Mouse (Mus musculus) thymus, postnatal 0 days (tissue): ENCODE data around the gene Xpnpep1. TPM values are rescaled to one million over a fixed set of nuclear protein-coding genes. Genes with fewer than 3 reads are reported as not detected.

Experiments used
- DNase-seq: peaks from one replicate; pipeline ENCODE4 v3.0.0-alpha.2; 2015; ENCODE audit warnings: low spot score
- microRNA-seq: library from miRNA; unstranded; fragments of <30 nt; microRNA quantifications from one replicate; pipeline ENCODE4, GENCODE M21; 2016; ENCODE audit warnings: borderline number of aligned reads
- polyA plus RNA-seq: library from polyadenylated mRNA; unstranded; fragments of >200 nt; fragmentation: Nextera tagmentation; extraction: Ambion mirVana; gene quantifications from 2 replicates; pipeline ENCODE4 v1.2.1, GENCODE M21; 2015

The Xpnpep1 gene
- polyA plus RNA-seq, 1 experiment from 2014 or later, result 81.6 TPM

DNA sequence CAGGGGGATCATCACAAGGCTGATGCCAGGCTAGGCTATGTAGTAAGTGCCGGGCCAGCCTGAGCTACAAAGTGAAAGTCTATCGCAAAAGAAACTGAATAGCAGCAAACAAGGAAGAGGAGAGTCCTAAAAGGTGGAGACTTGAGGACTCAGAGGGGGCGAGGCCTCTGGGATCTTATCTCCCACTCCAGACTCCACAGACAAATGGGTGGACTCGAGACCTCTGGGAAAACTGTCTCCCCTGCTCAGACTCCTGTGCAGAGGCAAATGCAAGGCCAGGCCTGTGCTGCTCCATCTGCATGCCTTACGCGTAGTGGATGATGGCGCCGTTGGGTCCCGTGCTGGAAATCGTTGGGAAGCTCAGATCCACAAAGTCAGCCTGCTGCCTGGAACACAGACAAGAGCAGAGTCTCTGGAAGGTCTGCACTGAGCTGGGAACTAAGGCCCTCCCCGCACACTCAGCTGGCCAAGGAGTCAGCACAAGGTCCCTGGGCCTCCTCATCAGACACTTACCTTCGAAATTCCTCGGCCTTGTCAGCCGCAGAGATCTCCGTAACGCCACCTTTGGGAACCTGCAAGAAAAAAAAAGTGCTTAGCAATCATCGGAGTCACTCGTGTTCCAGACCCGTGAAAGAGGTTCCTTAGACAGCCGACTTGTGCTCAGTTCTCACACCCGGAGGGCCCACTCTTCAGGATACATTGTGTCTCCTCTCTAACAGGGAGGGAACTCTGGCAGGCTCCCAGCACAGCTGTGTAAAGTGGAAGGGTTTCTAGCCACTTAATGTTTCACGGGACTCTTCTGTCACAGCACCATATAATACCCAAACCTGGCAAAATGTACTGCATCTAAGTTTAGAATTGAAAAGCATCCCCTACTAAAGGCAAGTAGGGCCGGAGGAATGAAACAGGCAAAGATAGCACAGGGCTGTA lies 37.6 kb downstream of the Xpnpep1 start:
- no peak for DNase-seq

DNA sequence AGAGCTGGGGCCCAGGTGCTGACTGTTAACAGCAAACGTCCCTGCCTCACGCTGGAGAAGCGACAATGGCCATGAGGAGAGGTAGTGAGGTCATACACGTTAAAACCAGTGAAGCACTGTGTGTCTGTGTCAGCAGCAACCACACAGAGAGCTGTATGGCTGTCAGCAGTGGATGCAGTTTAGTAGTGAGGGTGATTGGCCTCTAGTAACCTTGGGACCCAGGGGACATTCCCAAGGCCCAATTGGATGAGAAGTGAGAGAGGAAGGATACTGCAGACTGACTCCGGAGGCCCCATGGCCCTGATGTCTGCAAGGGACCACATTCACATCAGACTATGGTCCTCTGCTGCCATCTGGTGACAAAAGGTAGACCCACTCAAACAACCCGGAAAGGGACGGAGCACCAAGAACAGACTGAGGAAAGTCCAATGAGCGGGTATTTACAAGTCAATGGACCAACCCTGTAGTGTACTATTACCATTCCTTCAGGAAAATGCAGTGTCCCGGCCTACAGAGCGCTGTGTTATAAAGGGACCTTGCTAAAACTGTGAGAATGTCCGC lies 47.1 kb downstream of the Xpnpep1 start:
- DNase-seq, result peak; percentile 15

DNA sequence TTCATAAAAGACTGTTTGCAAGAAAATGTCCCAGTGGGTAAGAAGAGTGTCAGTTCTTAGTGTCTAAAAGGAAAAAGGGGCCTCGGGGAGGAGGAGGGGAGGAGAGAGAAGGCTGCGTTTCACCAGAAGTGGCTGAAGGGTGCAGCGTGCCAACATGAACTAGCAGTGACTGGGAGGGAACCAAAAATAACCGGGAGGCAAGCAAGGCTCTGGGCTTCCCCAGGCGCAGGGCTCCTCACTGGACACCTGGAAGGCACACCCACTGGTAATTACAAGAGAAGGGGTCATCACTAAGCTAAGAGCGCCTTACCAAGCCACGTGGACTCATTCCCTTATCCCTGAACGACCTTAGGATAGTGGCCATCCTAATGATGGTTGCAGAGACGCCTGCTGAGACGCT lies 48.1 kb downstream of the Xpnpep1 start:
- DNase-seq, result no peak

DNA sequence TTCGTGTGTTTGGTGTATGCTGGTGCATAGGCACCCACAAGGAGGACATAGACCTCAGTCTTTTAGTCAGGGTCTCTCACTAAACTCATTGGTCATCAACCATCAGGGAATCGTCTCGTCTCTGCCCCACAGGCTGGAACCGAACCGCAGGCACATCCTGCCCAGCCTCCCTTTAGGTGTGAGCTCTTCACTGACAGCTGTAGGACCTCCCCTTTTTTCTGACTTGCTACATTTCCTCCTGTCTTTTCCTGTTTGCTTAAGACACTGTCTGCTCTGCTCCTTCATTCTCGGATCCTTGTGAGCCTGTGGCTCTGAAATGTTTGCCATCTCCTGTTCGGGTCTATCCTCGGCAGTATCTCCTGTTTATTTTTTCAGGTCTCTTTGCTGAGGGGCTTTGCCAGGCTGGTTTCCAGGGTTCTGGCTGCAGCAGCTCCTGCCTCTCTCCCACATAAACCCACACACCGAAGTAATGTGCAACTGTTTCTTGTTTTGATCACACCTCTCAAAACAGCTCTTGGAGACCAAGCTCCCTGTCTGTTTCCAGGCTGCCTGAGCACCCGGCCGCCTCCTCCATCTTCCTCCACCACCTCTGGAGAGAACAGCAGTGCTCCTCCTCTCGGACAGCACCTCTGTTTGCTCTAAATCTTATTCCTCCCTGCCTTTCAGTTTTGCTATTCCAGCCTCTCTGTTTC lies 60.8 kb downstream of the Xpnpep1 start:
- no peak for DNase-seq

DNA sequence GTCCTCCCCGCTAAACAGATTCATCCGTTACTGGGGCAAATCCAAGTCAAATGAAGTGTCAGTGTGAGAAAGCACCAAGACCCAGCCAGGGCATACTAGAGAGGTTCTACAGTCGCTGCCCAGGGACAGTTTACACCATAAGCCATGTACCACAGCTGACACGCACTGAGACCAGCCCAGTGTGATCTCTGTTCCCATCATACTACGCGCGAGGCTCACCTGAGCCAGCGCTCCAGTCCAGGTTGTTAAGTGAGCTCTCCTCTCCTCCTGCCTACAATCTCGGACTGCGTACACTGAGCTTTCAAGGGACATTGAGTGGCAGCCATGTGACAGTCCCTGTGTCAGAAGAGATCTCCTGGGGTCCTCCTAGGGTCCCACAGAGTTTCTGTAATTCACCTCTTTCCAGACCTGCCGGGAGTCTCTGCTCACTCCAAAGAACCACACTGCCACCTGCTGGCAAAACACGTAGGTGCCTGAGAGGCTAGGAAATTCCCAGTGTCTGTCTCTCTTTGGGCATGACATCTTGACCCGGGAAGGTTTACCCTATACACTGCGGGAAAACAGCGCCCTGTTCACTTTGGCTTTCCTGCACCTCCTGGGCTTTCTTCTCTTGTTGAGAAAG lies 64.3 kb downstream of the Xpnpep1 start:
- DNase-seq, result peak; percentile 48

DNA sequence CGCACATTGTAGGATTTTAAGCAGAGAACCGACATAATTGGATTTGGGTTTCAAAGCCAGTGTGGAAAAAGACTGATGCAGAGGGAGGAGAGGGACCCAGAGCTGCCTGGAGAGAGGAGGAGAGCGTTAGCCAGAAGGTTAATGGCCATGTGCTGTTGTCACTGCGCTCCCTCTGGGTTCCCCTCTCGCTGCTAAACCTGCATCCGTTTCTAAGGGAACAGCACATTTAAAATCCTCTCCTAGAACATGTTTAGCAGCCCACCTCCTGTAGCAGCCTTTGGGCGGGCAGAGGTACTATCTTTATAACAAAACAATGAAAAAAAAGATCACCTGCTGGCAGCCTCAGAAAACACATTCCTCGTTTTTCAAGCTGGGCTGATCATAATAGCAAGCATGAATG lies 73.7 kb downstream of the Xpnpep1 start:
- DNase-seq, result no peak

DNA sequence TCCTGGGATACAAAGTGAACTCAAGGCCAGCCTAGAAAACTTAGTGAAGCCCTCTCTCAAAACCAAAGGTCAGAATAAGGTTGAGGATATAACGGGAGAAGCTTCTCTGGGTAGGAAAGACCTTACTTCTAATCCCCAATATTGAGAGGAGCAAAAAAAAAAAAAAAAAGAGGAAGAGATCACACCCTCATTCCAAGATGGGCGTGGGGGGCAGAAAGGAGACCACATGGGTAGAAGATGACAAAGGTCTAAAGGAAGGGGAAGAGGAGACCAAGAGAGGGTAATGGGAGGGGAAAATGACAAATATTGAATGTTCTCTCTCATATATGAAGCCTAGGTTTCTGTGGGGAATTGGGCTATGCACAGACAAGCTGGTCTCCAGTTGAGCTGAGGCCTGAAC lies 77.3 kb downstream of the Xpnpep1 start:
- DNase-seq, result no peak

DNA sequence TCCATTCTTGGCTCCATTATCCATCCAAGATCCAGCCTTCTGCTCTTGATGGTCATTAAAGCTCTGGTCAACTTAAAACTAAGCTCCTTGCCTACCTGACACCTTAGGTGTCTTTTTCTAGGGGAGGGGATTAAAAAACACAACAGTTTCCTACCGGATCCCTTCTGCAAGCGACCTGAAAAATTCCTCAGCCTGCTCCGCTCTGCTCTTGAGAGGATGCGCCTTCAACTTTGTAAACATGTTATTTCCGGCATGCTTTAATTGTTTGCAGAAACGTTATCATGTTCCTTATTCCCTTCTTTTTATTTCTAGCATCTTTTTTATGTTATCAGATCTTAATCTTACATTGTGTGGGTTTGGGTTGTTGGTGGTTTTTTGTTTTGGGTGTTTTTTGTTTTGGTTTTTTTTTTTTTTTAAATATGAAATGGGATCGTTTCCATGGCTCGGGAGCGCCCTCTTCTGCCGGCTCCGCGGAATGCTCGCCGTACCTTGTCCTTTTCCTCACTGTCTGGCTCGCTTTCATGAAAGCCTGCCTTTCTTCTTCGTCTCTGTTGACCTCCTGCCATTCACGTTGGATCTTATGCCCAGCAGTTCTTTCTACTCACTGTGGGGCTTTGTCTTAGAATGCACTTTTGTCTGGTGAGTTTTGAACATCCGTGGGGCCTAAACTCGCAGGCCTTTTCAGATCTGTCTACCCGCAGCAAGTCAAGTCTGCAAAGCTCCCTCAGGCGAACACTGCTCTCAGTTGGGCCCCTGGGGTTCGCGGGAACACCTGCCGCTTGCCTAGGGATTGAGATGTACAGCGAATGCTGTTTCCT lies 117.1 kb downstream of the Xpnpep1 start:
- no peak for DNase-seq

DNA sequence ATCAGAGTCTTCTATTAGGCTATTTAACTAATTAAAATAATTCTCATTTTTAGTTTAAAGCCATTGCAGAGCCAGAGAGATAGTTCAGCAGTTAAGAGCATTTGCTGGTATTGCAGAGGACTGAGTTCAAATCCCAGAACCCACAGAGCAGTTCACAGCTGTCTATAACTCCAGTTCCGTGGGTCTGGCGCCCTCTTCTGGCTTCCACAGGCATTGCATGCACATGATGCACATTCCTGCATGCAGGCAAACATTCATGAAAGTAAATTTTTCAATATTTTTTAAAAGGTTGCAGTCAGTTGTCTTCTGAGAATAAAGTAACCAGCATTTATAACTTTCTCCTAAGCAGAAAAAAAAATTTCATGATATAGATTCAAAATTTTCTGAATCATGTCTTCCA lies 135.8 kb downstream of the Xpnpep1 start:
- DNase-seq, result no peak

DNA sequence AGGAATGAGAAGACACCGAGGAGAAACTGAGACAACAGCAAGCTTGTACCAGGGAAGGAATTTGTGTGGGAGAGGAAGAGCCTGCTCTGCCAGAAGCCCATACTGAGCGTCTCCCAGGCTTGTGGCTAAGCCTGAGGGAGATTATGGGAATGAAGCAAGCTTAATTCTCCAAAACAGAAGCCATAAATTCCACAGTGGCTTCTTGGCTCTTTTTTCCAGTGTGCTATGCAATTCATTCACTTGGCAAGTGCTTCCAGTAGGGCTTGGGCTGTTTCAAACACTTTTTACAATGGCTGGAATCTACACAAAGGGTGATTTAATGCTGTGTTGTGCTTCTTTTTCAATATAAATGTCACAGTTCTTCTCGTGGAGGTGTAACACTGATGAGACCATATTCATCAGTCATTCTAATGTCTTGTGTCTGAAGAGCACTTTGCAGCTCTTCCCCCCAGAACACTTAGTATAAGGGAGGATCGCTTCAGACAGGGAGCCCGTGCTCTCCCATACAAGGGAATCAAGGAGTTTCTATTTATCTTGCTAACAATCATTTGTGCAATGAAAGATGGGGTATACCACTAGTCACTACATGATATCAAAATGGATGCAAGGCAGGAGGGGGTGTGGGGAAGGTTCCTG lies 148.1 kb downstream of the Xpnpep1 start:
- no peak for DNase-seq

Small RNA genes lying within 50 kb of the gene (microRNA-seq; reads per million reads assigned to microRNA genes)
- not detected for gene Mir6407

Other genes starting within 250 kb of the Xpnpep1 start
- gene Add3, start 100.2 kb upstream of the Xpnpep1 start, polyA plus RNA-seq, result 41.5 and 42.7 TPM in 2 replicates